Mouse (Mus musculus) intestine, postnatal 0 days (tissue): ENCODE data around the gene Ablim1. TPM values are rescaled to one million over a fixed set of nuclear protein-coding genes. Genes with fewer than 3 reads are reported as not detected.

Experiments
- ATAC-seq: fragments of 200-750 bp; cut with Nextera tagmentation; 2 replicates; pipeline ENCODE4 v1.8.0; 2017; ENCODE audit warnings: mild to moderate bottlenecking, moderate TSS enrichment, moderate library complexity
- H3K27ac ChIP-seq: fragments of 300-500 bp; sonication (generic); 2 replicates; pipeline ENCODE4 v1.5.1; 2014; ENCODE audit warnings: mild to moderate bottlenecking, low read depth, low read length, moderate library complexity
- H3K27me3 ChIP-seq: fragments of 300-500 bp; sonication (generic); replicated peaks from 2 replicates; pipeline ENCODE4 v1.6.1; 2014; ENCODE audit warnings: low read length, mixed read lengths; ENCODE audit not compliant: control insufficient read depth, insufficient read depth
- H3K36me3 ChIP-seq: fragments of 300-500 bp; sonication (generic); 2 replicates; pipeline ENCODE4 v1.6.1; 2014; ENCODE audit warnings: mild to moderate bottlenecking, moderate library complexity; ENCODE audit not compliant: control insufficient read depth, insufficient read depth
- H3K4me1 ChIP-seq: fragments of 300-500 bp; sonication (generic); replicated peaks from 2 replicates; pipeline ENCODE4 v1.6.1; 2014; ENCODE audit warnings: antibody characterized with exemption, low read length, mixed read lengths; ENCODE audit not compliant: control insufficient read depth, insufficient read depth
- H3K4me2 ChIP-seq: fragments of 300-500 bp; sonication (generic); replicated peaks from 2 replicates; pipeline ENCODE4 v1.6.1; 2014; ENCODE audit warnings: low read depth, mild to moderate bottlenecking, moderate library complexity
- H3K4me3 ChIP-seq: fragments of 300-500 bp; sonication (generic); 2 replicates; pipeline ENCODE4 v1.5.1; 2014; ENCODE audit warnings: low read depth, low read length
- H3K9ac ChIP-seq: fragments of 300-500 bp; sonication (generic); 2 replicates; pipeline ENCODE4 v1.6.1; 2014; ENCODE audit warnings: mild to moderate bottlenecking, low read depth, low read length
- H3K9me3 ChIP-seq: fragments of 300-500 bp; sonication (generic); 2 replicates; pipeline ENCODE4 v1.6.1; 2016; ENCODE audit warnings: mixed run types; ENCODE audit not compliant: control insufficient read depth
- CTCF ChIP-seq: sonication (generic); IDR thresholded peaks from 2 replicates; pipeline ENCODE4 v1.5.1; 2016; ENCODE audit warnings: low read depth, mild to moderate bottlenecking, control low read depth, antibody characterized with exemption, moderate library complexity
- WGBS: fragments of 180-500 bp; shearing (Covaris S2); extraction: QIAGEN DNeasy Blood & Tissue Kit; methylation state at CpG from one replicate; pipeline ENCODE4 v1.1.7; 2014; 5-methylcytosine and 5-hydroxymethylcytosine counted together
- polyA plus RNA-seq: library from polyadenylated mRNA; unstranded; fragments of >200 nt; fragmentation: Nextera tagmentation; extraction: Ambion mirVana; gene quantifications from 2 replicates; pipeline ENCODE4 v1.2.1, GENCODE M21; 2015

The Ablim1 gene
- polyA plus RNA-seq, 1 experiment from 2014 or later, result 24.4 TPM

- H3K4me3 ChIP-seq, result no peak overlapping the region
- H3K9ac ChIP-seq, result no peak overlapping the region
- ATAC-seq, result no peak
- no peaks in the 10 kb centered on the region; the same call in 1 of the 2 replicates for H3K36me3 ChIP-seq
- H3K27ac ChIP-seq, result peak overlapping the region; percentile 57; the same call in 1 of the 2 replicates
- 46% methylated on average over 7 of the region's 7 CpGs for WGBS
- TF ChIP-seq CTCF, result no peak
- no peak overlapping the region for H3K4me2 ChIP-seq
- no peaks in the 10 kb centered on the region for H3K9me3 ChIP-seq
- no peaks in the 10 kb centered on the region for H3K27me3 ChIP-seq
- 0 out of 2 replicates have a peak, but pooled peaks cover 3% of the 10 kb centered on the region for H3K4me1 ChIP-seq
Observed at GRCm38 (mm10) chr19:57356273-57356672, 41.6 kb upstream of the Ablim1 start.

- no peaks in the 10 kb centered on the region for H3K9me3 ChIP-seq
- peak overlapping the region; percentile 43 for H3K4me2 ChIP-seq
- no peak overlapping the region for H3K4me3 ChIP-seq
- TF ChIP-seq CTCF, result no peak
- no peak for ATAC-seq
- 0 out of 2 replicates have a peak, but pooled peaks cover 3% of the 10 kb centered on the region for H3K4me1 ChIP-seq
- no peaks in the 10 kb centered on the region for H3K27me3 ChIP-seq
- H3K9ac ChIP-seq, result no peak overlapping the region
- no peaks in the 10 kb centered on the region for H3K36me3 ChIP-seq
- WGBS, result 55% methylated on average over 16 of the region's 16 CpGs
- peak overlapping the region; percentile 57; the same call in 1 of the 2 replicates for H3K27ac ChIP-seq
Observed at GRCm38 (mm10) chr19:57355451-57356251, 40.9 kb upstream of the Ablim1 start.

DNA sequence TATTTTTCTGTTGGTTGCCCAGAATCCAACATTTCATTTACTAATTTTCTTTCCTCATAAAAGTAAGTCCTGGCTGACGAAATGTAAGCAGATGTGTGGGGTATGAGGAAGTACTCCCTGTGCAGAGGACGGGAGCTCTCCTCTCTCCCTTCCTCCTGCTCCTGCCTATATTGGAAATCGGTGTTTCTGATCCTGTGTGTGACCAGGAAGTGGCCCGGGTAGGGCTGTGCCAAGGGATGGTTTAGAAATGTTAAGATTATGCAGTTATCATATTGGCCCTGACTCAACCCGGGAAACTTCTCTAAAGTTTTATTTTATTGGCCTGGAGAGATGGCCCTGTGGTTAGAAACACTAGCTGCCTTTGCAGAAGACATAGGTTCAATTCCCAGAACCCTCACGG, 40.0 kb upstream of the Ablim1 start:
- TF ChIP-seq CTCF, result no peak
- 0 out of 2 replicates have a peak overlapping the region, but pooled peaks have one; percentile 21 for H3K27ac ChIP-seq
- no peaks in the 10 kb centered on the region for H3K36me3 ChIP-seq
- H3K4me1 ChIP-seq, result 0 out of 2 replicates have a peak, but pooled peaks cover 3% of the 10 kb centered on the region
- H3K4me2 ChIP-seq, result no peak overlapping the region
- no peak overlapping the region for H3K9ac ChIP-seq
- no peak overlapping the region for H3K4me3 ChIP-seq
- ATAC-seq, result no peak
- no peaks in the 10 kb centered on the region for H3K9me3 ChIP-seq
- WGBS, result 49% methylated on average over 6 of the region's 6 CpGs
- no peaks in the 10 kb centered on the region for H3K27me3 ChIP-seq

DNA sequence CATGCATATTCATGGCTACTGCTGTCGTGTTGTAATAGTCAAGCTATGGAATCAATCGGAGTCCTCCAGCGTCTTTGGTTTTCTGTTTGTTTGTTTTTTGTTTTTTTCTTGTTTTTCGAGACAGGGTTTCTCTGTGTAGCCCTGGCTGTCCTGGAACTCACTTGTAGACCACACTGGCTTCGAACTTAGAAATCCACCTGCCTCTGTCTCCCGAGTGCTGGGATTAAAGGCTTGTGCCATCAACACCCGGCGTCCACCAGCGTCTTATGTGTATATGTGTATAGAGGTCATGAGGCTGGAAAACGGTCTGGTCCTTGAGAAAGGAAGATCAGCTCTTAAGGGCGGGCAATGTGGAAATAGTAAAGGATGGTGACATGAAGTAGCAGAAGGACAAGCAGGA, 39.3 kb upstream of the Ablim1 start:
- WGBS, result 93% methylated on average over 11 of the region's 11 CpGs
- Histone ChIP-seq H3K9ac (no peak overlapping the region), H3K27me3 (no peaks in the 10 kb centered on the region), H3K4me3 (no peak overlapping the region), H3K27ac (no peak overlapping the region), H3K36me3 (no peaks in the 10 kb centered on the region), H3K9me3 (no peaks in the 10 kb centered on the region), H3K4me1 (0 out of 2 replicates have a peak, but pooled peaks cover 3% of the 10 kb centered on the region), H3K4me2 (no peak overlapping the region)
- no peak for TF ChIP-seq CTCF
- ATAC-seq, result no peak

DNA sequence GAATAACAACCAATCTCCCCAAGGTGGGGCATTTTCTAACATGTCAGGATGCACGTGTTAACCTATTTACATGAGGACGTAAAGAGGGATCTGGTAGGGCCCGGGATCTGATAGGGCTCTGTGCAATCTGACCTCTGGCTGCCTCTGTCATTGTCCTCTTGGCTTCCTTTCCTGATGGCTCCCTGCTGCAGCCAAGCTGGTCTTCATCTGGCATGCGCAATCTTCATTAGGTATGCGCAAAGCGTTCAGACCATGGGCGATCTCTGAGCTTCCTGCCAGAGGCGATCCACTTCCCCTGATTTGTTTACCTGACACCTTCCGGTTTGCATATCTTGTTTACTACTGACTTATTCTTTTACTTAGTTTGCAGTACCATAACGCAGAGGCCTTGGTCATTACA, 38.5 kb upstream of the Ablim1 start:
- no peaks in the 10 kb centered on the region for H3K36me3 ChIP-seq
- H3K4me2 ChIP-seq, result no peak overlapping the region
- H3K9me3 ChIP-seq, result no peaks in the 10 kb centered on the region
- 81% methylated on average over 10 of the region's 10 CpGs for WGBS
- no peak overlapping the region for H3K4me3 ChIP-seq
- H3K4me1 ChIP-seq, result 0 out of 2 replicates have a peak, but pooled peaks cover 3% of the 10 kb centered on the region
- no peak for TF ChIP-seq CTCF
- no peak overlapping the region for H3K9ac ChIP-seq
- H3K27me3 ChIP-seq, result no peaks in the 10 kb centered on the region
- no peak for ATAC-seq
- no peak overlapping the region for H3K27ac ChIP-seq

- Histone ChIP-seq H3K27me3 (no peaks in the 10 kb centered on the region), H3K4me3 (no peak overlapping the region), H3K4me1 (no peaks in the 10 kb centered on the region), H3K36me3 (no peaks in the 10 kb centered on the region), H3K9me3 (peaks cover 4% of the 10 kb centered on the region; the same call in 1 of the 2 replicates), H3K9ac (no peak overlapping the region), H3K27ac (no peak overlapping the region), H3K4me2 (no peak overlapping the region)
- ATAC-seq, result no peak
- 0 out of 2 replicates have a peak, but pooled peaks have one; percentile 12 for TF ChIP-seq CTCF
- WGBS, result 64% methylated on average over 12 of the region's 12 CpGs
Observed at GRCm38 (mm10) chr19:57352337-57352935, 37.7 kb upstream of the Ablim1 start.
